In genomic region chr3:49983429-49984268, GRCm38 (mm10) we compare ENCODE assay signal across 28 mouse cellular contexts.
A peak's percentile ranks its signal among the peaks of the same experiment; 100 is the strongest.
DNase-seq lines count a peak whose midpoint lies in the region; ATAC-seq and TF ChIP-seq lines count a peak whose summit lies in the region.
"Had no signal": no experiment of that assay in that cellular context is flagged by ENCODE, and none has a peak within 500 bp of the region (broad histone marks: within the 10 kb centered on the region; RNA-seq: fewer than 3 reads in every experiment).

No protein-coding gene starts in this region.

- H3K27me3 ChIP-seq in forebrain, postnatal 0 days (ENCODE audit: insufficient read depth, low read length), result no peaks in the 10 kb centered on the region
- no peaks in the 10 kb centered on the region for H3K27me3 ChIP-seq in forebrain, embryonic 11.5 days (ENCODE audit: control insufficient read depth, insufficient read depth, low read length)
- H3K27me3 ChIP-seq in CH12.LX (replicated peaks) (no peaks in the 10 kb centered on the region), myocyte (ENCODE audit: control insufficient read depth, insufficient read depth, insufficient read length) (no peaks in the 10 kb centered on the region)
- H3K27me3 ChIP-seq in hindbrain, embryonic 14.5 days (ENCODE audit: control insufficient read depth, insufficient read depth, low read length), result no peaks in the 10 kb centered on the region
- H3K27me3 ChIP-seq: embryonic facial prominence, embryonic 12.5 days; heart, embryonic 15.5 days; hindbrain, embryonic 12.5 days; limb, embryonic 13.5 days; lung, embryonic 15.5 days; midbrain, embryonic 15.5 days; neural tube, embryonic 12.5 days had no signal

- H3K4me3 ChIP-seq in forebrain, postnatal 0 days (ENCODE audit: low read depth, low read length), result no peak overlapping the region
- H3K4me3 ChIP-seq in forebrain, embryonic 11.5 days (ENCODE audit: low read depth, low read length), result no peak overlapping the region
- H3K4me3 ChIP-seq in CH12.LX (replicated peaks in 1 of 3; ENCODE audit: low read depth in 2 of 3, low read length in 2 of 3, poor library complexity in 1 of 3) (no peak overlapping the region), myocyte (no peak overlapping the region)
- no peak overlapping the region for H3K4me3 ChIP-seq in hindbrain, embryonic 14.5 days (replicated peaks; ENCODE audit: low read length)
- H3K4me3 ChIP-seq: embryonic facial prominence, embryonic 12.5 days; heart, embryonic 15.5 days; hindbrain, embryonic 12.5 days; limb, embryonic 13.5 days; lung, embryonic 15.5 days; midbrain, embryonic 10.5 days; midbrain, embryonic 15.5 days; neural tube, embryonic 12.5 days had no signal

- H3K79me2 ChIP-seq in CH12.LX (replicated peaks; ENCODE audit: control insufficient read depth, extremely low read depth, insufficient read depth, poor library complexity, severe bottlenecking) (no peaks in the 10 kb centered on the region), myocyte (ENCODE audit: control insufficient read depth, insufficient read depth) (no peaks in the 10 kb centered on the region)

- no peak overlapping the region for H3K9ac ChIP-seq in forebrain, postnatal 0 days
- no peak overlapping the region for H3K9ac ChIP-seq in forebrain, embryonic 11.5 days (ENCODE audit: low read length)
- no peak overlapping the region for H3K9ac ChIP-seq in CH12.LX (ENCODE audit: insufficient read depth, low read depth)
- H3K9ac ChIP-seq in hindbrain, embryonic 14.5 days, result no peak overlapping the region
- H3K9ac ChIP-seq: embryonic facial prominence, embryonic 12.5 days; heart, embryonic 15.5 days; hindbrain, embryonic 12.5 days; limb, embryonic 13.5 days; lung, embryonic 15.5 days; midbrain, embryonic 15.5 days; neural tube, embryonic 12.5 days had no signal

- no peak overlapping the region for H3K4me2 ChIP-seq in forebrain, postnatal 0 days (ENCODE audit: low read depth)
- H3K4me2 ChIP-seq in forebrain, embryonic 11.5 days (ENCODE audit: low read depth, low read length, severe bottlenecking), result no peak overlapping the region
- no peak overlapping the region for H3K4me2 ChIP-seq in CH12.LX (ENCODE audit: insufficient read depth, low read depth, poor library complexity, severe bottlenecking)
- H3K4me2 ChIP-seq in myocyte (ENCODE audit: low read depth), result no peak overlapping the region
- H3K4me2 ChIP-seq in hindbrain, embryonic 14.5 days (replicated peaks), result no peak overlapping the region
- H3K4me2 ChIP-seq: embryonic facial prominence, embryonic 12.5 days; heart, embryonic 15.5 days; hindbrain, embryonic 12.5 days; limb, embryonic 13.5 days; liver, embryonic 11.5 days; lung, embryonic 15.5 days; midbrain, embryonic 15.5 days; neural tube, embryonic 12.5 days had no signal

- H3K36me3 ChIP-seq in forebrain, postnatal 0 days (ENCODE audit: insufficient read depth), result no peaks in the 10 kb centered on the region
- H3K36me3 ChIP-seq in forebrain, embryonic 11.5 days (ENCODE audit: control insufficient read depth, insufficient read depth, low read length), result no peaks in the 10 kb centered on the region
- H3K36me3 ChIP-seq in CH12.LX (replicated peaks in 1 of 2; ENCODE audit: control insufficient read depth in 1 of 2, insufficient read depth in 1 of 2, low read length in 1 of 2) (no peaks in the 10 kb centered on the region), myocyte (ENCODE audit: control insufficient read depth, insufficient read depth) (no peaks in the 10 kb centered on the region)
- no peaks in the 10 kb centered on the region for H3K36me3 ChIP-seq in hindbrain, embryonic 14.5 days (replicated peaks; ENCODE audit: control insufficient read depth, insufficient read depth)
- H3K36me3 ChIP-seq: embryonic facial prominence, embryonic 12.5 days; heart, embryonic 15.5 days; hindbrain, embryonic 12.5 days; limb, embryonic 13.5 days; lung, embryonic 15.5 days; midbrain, embryonic 10.5 days; midbrain, embryonic 15.5 days; neural tube, embryonic 12.5 days had no signal

- H3ac ChIP-seq in myocyte (ENCODE audit: control insufficient read depth, insufficient read length), result no peak overlapping the region

- ATAC-seq in forebrain, postnatal 0 days, result peak; percentile 73
- no peak for ATAC-seq in forebrain, embryonic 11.5 days (replicated peaks; ENCODE audit: low FRiP score)
- ATAC-seq in hindbrain, embryonic 14.5 days (ENCODE audit: low FRiP score), result no peak
- ATAC-seq: intestine, postnatal 0 days; midbrain, embryonic 15.5 days had no signal

- H3K9me3 ChIP-seq in forebrain, postnatal 0 days (ENCODE audit: low read length), result no peaks in the 10 kb centered on the region
- H3K9me3 ChIP-seq in forebrain, embryonic 11.5 days (ENCODE audit: control insufficient read depth, low read length), result no peaks in the 10 kb centered on the region
- H3K9me3 ChIP-seq in CH12.LX (replicated peaks; ENCODE audit: low read length), result peaks cover 32% of the 10 kb centered on the region
- no peaks in the 10 kb centered on the region for H3K9me3 ChIP-seq in hindbrain, embryonic 14.5 days (ENCODE audit: control insufficient read depth, low read length)
- H3K9me3 ChIP-seq: embryonic facial prominence, embryonic 12.5 days; heart, embryonic 15.5 days; hindbrain, embryonic 12.5 days; lung, embryonic 15.5 days; midbrain, embryonic 10.5 days; midbrain, embryonic 15.5 days; neural tube, embryonic 12.5 days had no signal

- WGBS in forebrain, postnatal 0 days, result 57% methylated on average over 4 of the region's 4 CpGs
- WGBS in forebrain, embryonic 11.5 days, result 87% methylated on average over 4 of the region's 4 CpGs
- WGBS in hindbrain, embryonic 14.5 days, result 84% methylated on average over 4 of the region's 4 CpGs

- no peak for TF ChIP-seq CTCF in forebrain, postnatal 0 days (IDR thresholded peaks at IDR 0.05; ENCODE audit: low read depth)
- TF ChIP-seq CTCF in CH12.LX (conservative IDR thresholded peaks at IDR 0.05 in 1 of 2, IDR thresholded peaks at IDR 0.05 in 1 of 2; ENCODE audit: low read depth in 2 of 2, low read length in 2 of 2), result no peak

- no peaks in the 10 kb centered on the region for H3K4me1 ChIP-seq in forebrain, postnatal 0 days (ENCODE audit: insufficient read depth)
- no peaks in the 10 kb centered on the region for H3K4me1 ChIP-seq in forebrain, embryonic 11.5 days (replicated peaks; ENCODE audit: control insufficient read depth, insufficient read depth, low read length)
- no peaks in the 10 kb centered on the region for H3K4me1 ChIP-seq in CH12.LX (ENCODE audit: control insufficient read depth in 1 of 2, insufficient read depth in 2 of 2)
- H3K4me1 ChIP-seq in hindbrain, embryonic 14.5 days (replicated peaks; ENCODE audit: control insufficient read depth, insufficient read depth, low read length), result no peaks in the 10 kb centered on the region
- H3K4me1 ChIP-seq: embryonic facial prominence, embryonic 12.5 days; heart, embryonic 15.5 days; hindbrain, embryonic 12.5 days; limb, embryonic 13.5 days; lung, embryonic 15.5 days; midbrain, embryonic 10.5 days; midbrain, embryonic 15.5 days; neural tube, embryonic 12.5 days had no signal

- no peak overlapping the region for H3K27ac ChIP-seq in forebrain, postnatal 0 days (ENCODE audit: low read depth, low read length)
- H3K27ac ChIP-seq in forebrain, embryonic 11.5 days (ENCODE audit: low read depth, low read length), result no peak overlapping the region
- H3K27ac ChIP-seq in CH12.LX (ENCODE audit: insufficient read depth, low read depth), result no peak overlapping the region
- no peak overlapping the region for H3K27ac ChIP-seq in hindbrain, embryonic 14.5 days
- H3K27ac ChIP-seq: embryonic facial prominence, embryonic 12.5 days; heart, embryonic 15.5 days; hindbrain, embryonic 12.5 days; limb, embryonic 13.5 days; lung, embryonic 15.5 days; midbrain, embryonic 10.5 days; midbrain, embryonic 15.5 days; neural tube, embryonic 12.5 days; stomach, postnatal 0 days had no signal

- TF ChIP-seq POLR2A in CH12.LX (IDR thresholded peaks at IDR 0.05; ENCODE audit: low read depth, low read length), result no peak
- no peak for TF ChIP-seq POLR2A in myocyte (IDR thresholded peaks at IDR 0.05; ENCODE audit: insufficient read length, low read depth)

- no peak for TF ChIP-seq RAD21 in CH12.LX (IDR thresholded peaks at IDR 0.05; ENCODE audit: low read depth, low read length)

- peak; percentile 69 for DNase-seq in forebrain, postnatal 0 days
- no peak for DNase-seq in forebrain, embryonic 11.5 days (ENCODE audit: low spot score)
- DNase-seq in CH12.LX (ENCODE audit: extremely low read depth), result no peak
- DNase-seq in Muller cell, postnatal 12 days (ENCODE audit: inconsistent ontology term), result peak; percentile 75
- DNase-seq in hindbrain, embryonic 14.5 days (ENCODE audit: low spot score), result no peak
- no peak for DNase-seq in spleen, postnatal 36 days (ENCODE audit: low spot score in 2 of 2)
- DNase-seq: adrenal gland, adult 8-10 months; cerebellum, adult 18-20 months; cerebellum, postnatal 25 days; embryo, embryonic 11 days; kidney, adult 9 months; kidney, postnatal 10 days; right cerebral cortex, adult 18-20 months; spleen, adult 18-20 months; thymus, adult 18-20 months; thymus, postnatal 25 days had no signal

- no peak for TF ChIP-seq EP300 in CH12.LX (IDR thresholded peaks at IDR 0.05; ENCODE audit: low read length)

- dilution Hi-C loops in CH12.LX (cut with MboI; ENCODE audit: extremely low pct_ligation_motif_present, extremely low pct_unique_long_range_greater_than_20kb, low sequenced_read_pairs), result no loop called here

- in situ Hi-C loops in CH12.LX (cut with MboI; ENCODE audit: low pct_ligation_motif_present, low pct_unique_long_range_greater_than_20kb, low sequenced_read_pairs), result no loop called here

TF ChIP-seq in CH12.LX, 34 proteins besides CTCF, POLR2A, EP300 and RAD21:
- no peak for TF ChIP-seq SIN3A (IDR thresholded peaks at IDR 0.05; ENCODE audit: low read length)
- TF ChIP-seq MAFK (IDR thresholded peaks at IDR 0.05; ENCODE audit: insufficient replicate concordance, low read length), result peak; percentile 72
- TF ChIP-seq SMC3 (IDR thresholded peaks at IDR 0.05; ENCODE audit: low read depth, low read length), result no peak

TF ChIP-seq in myocyte, 11 proteins besides CTCF, POLR2A, EP300 and RAD21:
- TF ChIP-seq TCF3 (IDR thresholded peaks at IDR 0.05; ENCODE audit: insufficient read length, low read depth) (no peak), USF1 (IDR thresholded peaks at IDR 0.05; ENCODE audit: low read depth) (peak; percentile 63)

Comparison
In these comparisons a context has a peak if more than half of its experiments do, and no peak if none do; other contexts are left out.
1. DNase-seq: peak in forebrain, postnatal 0 days (single experiment) and Muller cell, postnatal 12 days (single experiment); none in forebrain, embryonic 11.5 days (single experiment), CH12.LX (single experiment), hindbrain, embryonic 14.5 days (single experiment) and spleen, postnatal 36 days (0 of 2).